Mouse (Mus musculus) monocyte, adult 2 months (primary cell): ENCODE data around the gene Supt6.
A peak's percentile ranks its signal among the peaks of the same experiment; 100 is the strongest.

Experiments used
- DNase-seq, 2 experiments: peaks; one replicate each; pipeline ENCODE4 v3.0.0; 2022; ENCODE audit warnings: low spot score in 2 of 2, low read depth in 1 of 2

The Supt6 gene

DNA sequence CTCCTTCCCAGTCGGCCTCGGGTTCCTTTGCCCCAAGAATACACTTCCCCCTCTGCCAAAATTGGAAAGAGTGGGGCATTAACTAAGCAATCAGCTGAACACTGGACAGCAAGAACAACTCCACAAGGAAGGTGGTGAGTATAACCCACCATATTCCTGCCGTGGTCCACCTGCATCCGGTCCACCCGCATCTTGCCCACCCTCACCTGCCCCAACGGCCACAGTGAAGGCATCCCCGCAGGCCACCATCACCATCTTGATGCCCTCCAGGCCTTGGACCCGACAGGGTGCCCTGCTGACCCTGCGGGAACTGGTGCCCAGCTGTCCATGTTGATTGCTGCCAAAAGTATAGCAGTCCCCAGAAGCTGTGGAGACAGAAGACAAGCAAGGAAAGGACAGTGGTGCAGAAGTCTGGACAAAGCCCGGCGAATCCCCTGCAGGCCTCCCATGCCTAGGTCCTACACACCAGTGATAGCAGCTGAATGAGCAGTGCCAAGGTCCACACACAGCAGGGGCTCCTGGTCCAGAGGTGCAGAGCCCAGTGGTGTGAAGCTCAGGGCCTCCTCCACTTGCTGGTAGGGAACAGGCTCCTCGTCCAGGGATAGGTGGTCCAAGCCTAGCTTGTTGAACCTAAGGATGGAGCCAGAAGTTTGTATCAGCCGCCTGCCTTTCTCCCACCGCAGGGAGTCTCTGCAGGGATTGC is 78.4 kb downstream of the Supt6 start:
- DNase-seq = no peak

GRCm38 (mm10) chr11:78166640-78167039 is 79.1 kb downstream of the Supt6 start:
- DNase-seq = no peak

- no peak for DNase-seq
Measured at GRCm38 (mm10) chr11:78166161-78166560, 79.6 kb downstream of the Supt6 start.

DNA sequence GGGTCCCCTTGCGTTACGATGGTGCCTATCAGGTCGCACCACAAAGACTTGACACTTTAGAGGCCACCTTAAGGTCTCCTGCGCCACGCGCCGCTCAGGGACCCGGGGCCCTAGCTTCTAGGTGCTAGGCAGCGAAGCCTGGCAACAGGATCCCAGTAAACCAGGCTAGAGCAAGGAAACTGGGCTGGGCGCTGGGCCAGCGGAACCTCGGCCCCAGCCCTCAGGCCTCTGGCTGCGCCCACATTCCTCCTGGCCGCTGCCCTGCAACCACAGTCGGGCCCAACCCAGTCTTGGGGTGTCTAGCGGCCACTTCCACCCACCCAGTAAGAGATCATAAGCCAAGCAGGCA is 80.1 kb downstream of the Supt6 start:
- DNase-seq = no peak

DNA sequence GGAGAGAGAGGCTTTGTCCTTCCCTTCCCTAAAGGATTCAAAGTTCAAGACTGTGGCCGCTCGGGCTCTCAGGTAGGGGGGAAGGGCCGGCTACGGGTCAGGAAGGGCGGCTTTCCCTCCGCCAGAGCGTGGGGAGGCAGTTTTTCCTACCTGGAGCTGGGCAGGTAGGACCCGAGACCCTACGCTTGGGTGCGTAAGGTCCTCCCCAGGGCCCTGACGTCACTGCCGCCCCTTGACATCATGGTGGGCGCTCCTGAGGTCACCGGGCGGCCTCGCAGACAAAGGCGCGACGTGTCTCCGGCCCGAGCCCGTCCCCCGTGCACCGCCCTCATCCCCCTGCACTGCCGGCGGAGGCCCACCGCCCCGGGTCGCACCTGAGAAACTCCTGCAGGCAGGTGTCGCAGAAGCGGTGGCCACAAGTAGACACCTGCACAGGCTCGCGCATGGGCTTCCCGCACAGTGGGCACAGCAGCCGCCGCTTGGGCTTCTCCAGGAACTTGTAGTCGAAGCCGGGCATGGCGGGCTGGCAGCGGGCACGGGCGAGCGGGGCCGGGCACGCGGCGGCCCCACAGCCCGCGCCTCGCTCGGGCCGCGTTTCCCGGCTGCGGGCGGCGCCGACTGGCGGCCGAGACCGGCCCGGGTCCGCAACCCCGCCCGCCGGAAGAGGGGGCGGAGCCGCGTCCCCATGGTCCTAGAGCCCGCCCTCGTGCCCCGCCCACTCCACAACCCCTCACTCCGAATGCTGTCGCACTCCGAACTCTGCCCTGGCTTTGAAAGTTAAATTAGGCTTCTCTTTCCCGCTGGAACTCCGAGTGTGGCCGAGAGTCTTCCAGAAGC is 80.6 kb downstream of the Supt6 start, which contains the start of gene Traf4:
Traf4 (minus strand) TSS at position 666 of the 837 bp plus-strand sequence.
- DNase-seq = no peak

DNA sequence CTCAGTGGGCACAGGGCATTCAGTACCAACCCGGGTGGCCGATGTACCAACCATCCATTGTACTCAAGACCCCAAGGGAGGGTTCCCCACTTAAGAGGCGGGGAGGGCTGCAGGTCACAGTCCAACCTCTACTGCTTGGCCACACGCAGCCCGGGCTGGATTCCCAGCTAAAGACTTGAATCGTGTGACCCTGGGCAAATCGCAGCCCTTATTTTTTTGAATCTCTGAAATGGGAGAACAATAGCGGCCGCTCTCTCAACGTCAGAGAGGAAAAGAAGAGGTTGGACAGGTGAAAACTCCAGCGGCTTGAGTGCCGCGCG is 81.2 kb downstream of the Supt6 start:
- no peak for DNase-seq

DNA sequence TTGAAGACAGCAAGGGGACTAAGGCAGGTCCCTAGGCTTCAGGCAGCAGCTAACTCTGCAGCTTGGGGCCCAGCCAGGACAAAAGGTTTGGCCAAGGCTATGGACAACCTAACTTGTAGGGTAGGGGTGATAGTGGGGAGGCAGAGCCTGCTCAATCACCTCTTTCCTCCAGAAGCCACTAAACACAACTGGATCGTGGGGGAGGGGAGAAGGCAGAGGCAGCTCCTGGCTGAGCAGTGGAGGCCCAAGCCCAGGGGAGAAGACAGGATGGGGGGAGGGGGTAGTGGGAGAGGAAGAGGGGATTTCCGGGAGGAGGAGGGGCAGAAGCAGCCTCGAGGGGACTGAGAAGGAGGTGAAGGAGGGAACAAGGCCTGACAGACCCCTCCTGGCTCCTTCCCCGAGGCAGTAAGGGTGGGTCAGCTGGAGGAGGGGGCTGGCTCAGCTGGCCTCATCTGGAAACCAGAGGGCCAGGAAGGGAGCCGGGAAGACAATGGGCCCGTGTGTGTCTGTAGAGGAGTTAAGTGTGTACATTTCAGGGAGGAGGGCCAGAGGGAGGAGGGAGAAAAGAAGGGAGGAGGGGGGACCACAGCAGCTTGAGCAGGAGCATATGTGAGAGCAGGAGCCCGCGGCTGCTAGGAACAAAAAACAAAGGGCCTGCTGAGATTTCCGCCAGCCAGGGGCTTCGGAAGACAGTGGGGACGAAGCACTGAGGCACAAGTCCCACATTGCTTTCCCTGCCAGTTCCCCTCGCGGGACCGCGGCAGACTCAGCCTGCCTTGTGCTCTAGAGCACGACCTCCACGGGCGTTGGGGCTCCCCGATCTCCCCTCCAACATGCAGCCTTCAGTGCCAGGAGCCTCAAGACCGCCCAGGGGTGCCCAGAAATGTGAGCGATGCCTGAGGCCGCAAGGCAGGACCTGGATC is 81.8 kb downstream of the Supt6 start:
- DNase-seq = no peak

DNA sequence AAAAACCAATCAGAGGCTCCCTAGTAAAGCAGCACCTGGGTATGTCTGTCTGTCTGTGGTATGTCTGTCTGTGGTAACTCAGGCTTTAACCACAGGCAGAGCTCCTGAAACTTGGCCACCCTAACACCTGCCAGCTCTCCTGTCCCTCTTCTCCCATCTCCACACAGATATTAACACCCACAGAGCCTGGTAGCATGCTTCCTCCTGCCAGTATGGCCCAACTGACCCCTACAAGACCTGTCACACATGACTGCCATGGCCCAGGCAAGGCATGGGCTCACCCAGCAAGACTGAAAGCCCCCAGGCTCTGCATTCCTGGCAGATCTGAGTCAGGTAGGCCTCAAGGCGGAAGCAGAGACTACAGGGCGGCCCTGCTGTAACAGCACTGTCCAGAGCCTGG is 82.7 kb downstream of the Supt6 start:
- DNase-seq = no peak

- no peak for DNase-seq
Measured at GRCm38 (mm10) chr11:78162504-78162903, 83.3 kb downstream of the Supt6 start.

DNA sequence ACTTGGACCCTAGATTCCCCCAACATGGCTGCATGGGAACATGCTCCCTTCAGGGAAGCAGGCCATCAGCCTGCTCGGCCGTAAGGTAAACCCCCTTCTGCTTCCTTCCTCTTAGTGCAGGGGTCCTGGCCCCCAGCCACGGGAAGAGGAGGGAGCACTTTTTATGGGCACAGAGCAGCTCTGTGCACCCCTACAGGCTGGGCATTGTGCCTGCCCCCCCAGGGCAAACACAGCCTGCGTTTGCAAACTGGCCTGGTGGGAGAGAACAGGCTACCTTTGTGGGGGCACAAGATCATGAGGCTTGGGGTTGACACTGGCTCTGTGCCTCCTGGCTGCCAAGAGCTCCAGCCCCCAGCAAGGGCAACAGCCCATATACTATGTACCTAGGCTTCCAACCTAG is 83.8 kb downstream of the Supt6 start:
- DNase-seq = no peak

DNA sequence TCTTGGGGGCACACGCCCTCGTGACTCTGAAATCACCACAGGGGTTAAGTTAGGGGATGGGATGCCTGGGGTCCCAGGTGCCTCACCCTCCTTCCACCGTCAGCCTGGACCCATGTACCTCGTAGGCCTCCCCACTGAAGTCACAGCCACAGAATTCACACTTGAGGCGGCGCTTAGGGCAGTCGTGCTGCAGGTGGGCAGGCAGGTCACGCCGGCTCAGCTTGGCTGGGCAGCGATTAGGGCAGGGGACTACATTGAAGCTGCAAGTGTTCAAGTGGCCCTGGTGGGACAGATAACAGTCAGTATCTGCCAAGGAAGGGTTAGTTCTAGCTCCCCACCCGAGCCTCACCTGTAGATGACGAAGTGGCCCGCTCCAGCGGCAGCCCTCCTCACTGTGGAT is 84.6 kb downstream of the Supt6 start:
- DNase-seq = no peak

DNA sequence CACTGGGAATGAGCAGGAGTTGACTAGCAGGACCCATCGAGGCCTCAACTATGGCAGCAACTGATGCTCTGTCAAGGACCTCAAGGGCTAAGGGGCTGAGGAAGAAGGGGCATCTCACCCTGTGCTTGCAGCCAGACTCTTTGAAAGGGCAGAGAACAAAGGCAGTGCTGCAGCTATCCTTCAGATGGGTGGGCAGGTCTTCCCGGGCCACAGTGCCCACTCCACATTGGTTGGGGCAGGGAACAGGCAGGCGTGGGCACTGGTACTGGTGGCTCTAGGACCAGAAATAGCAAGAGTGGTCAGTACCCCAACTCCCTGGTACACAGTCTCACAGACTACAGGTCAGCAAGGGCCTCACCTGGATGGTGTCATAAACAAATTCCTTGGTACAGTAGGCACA is 85.1 kb downstream of the Supt6 start:
- no peak for DNase-seq

GRCm38 (mm10) chr11:78160171-78160570 is 85.6 kb downstream of the Supt6 start:
- DNase-seq = no peak

DNA sequence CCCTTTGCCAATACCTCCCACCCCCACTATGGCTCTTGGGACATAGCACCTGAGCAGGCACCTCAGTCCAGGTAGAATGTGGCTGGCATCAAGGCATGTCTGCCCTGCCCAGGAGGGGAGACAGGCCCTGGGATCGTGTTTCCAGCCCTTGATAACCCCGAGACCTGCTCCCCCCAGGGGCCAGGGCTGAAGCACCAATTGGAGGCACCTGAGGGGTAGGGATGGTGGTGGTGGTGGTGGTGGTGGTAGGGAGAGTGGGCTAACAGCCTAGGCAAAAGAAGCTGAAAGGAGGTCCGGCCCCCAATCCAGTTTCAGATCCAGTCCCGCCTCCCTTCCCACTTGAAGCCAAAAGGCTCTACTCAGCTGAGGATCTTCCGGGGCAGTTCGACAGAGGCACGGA is 86.2 kb downstream of the Supt6 start:
- DNase-seq = no peak

DNA sequence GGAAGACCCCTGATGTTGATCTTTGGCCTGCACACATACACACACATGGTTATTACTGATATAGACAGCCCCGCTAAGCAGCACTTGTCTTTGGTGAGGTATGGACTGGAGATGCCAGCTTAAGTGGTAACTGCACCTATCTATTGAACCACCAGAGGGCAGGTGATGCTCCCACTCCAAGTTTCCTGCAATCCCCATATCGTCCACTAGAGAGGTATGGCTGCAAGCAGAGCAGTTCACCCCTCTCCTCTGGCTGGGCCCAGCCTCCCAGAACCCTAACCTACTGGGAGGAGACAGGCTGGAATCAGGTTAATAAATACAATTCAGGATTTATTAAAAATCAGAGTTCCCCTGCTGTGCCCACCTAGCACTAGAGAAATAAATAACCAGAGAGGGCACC is 86.7 kb downstream of the Supt6 start:
- DNase-seq = peak; percentile 59 to 64
